Mouse (Mus musculus) cerebellum, adult 9-10 months (tissue): ENCODE results near the gene Megf8.

Experiments used
- DNase-seq: peaks from one replicate; pipeline ENCODE4 v3.0.0; 2022

Megf8 gene

GRCm38 (mm10) chr7:25348861-25349260, 31.9 kb downstream of the Megf8 start:
- DNase-seq, result no peak

DNA sequence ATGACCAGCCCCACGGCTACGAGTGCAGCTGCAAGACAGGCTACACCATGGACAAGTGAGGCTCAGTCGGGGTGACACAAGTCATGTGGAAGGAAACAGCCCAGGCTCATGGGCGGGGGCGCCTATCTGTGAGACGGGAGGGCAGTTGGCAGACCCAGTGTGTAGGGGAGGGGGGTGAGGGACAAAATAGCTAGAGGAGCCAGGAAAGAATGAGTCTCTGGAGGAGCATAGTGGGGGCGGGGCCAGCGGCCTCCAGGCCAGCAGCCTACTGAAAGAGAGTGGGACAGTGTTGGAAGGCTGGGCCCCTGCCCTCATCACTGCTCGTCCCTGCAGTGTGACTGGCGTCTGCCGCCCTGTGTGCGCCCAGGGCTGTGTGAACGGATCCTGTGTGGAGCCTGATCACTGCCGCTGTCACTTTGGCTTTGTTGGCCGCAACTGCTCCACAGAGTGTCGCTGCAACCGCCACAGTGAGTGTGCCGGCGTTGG, 41.8 kb downstream of the Megf8 start:
- no peak for DNase-seq

DNA sequence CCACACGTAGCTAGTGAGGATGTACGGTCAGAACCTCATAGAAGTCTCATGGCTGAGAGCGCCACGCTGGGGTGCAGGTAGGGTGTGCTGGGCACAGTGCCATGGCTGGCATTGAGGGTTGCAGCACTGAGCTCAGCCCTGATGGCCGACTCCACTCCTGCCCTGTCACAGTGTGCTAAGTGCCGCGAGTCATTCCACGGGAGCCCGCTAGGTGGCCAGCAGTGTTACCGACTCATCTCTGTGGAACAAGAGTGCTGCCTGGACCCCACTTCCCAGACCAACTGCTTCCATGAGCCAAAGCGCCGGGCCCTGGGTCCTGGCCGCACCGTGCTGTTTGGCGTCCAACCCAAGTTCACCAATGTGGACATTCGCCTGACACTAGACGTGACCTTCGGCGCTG, 46.2 kb downstream of the Megf8 start:
- DNase-seq, result peak; percentile 85

GRCm38 (mm10) chr7:25363632-25364031, 46.7 kb downstream of the Megf8 start:
- DNase-seq, result peak; percentile 37

DNA sequence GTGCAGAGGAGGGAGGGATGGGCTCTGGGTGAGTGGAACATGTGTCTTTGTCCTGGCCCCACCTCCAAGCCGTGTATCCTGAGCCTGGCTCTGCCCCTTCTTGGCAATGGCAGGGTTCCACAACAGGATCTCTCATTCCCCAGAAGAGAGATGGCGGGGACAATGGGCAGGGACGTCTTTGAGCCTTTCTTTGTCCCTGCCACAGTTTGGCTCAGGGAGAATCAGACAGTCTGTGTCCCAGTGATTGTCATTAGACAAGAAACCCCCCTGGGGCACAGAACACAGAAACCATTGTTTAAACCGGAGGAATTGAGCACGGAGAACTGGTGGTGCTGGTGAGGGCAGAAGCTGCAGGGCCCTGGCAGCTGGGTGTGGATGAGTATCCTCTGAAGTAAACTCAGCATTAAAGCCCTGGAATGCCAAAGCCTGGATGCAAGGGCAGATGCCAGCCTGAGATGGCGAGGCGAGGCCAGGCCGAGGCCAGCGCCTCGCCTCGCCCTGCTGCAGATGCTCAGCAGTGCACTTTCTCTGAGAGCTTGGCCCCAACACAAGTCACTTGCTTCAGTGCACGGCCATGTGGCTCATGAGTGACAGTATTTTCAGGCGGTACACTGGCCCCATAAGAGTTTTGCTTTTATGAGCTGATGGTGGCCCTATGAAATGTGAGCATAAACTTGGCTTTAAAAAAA, 49.1 kb downstream of the Megf8 start:
- DNase-seq, result peak; percentile 31

DNA sequence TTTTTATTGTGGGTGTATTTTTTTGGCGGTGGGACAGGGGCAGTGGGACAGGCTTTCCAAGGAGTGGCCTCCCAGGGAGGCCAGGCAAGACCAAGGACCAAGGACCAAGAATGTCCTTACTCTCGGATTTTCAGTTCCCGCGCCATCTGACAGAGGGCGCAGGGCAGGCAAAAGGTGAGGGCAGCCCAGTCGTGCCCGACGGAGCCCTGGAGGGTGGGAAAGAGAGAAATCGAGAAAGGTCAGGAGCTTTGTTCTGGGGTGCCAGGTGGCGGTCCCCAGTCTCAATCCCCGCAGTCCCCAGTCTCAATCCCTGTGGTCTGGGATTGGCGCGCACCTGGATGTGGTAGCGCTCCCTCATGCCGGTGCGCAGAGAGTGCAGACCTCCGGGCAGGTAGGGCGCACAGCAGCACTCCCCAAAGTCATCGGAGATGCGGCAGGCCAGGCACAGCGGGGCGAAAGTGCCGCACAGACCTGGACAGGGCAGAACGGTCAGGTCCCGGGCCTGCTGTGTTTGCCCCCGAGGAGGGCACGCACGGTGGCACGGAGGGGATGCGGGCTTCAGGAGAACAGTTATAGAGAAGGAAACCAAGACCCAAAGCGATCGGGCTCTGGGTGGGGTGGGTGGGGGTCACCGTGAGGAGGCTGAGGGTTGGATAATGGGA, 50.8 kb downstream of the Megf8 start:
- peak; percentile 58 for DNase-seq

DNA sequence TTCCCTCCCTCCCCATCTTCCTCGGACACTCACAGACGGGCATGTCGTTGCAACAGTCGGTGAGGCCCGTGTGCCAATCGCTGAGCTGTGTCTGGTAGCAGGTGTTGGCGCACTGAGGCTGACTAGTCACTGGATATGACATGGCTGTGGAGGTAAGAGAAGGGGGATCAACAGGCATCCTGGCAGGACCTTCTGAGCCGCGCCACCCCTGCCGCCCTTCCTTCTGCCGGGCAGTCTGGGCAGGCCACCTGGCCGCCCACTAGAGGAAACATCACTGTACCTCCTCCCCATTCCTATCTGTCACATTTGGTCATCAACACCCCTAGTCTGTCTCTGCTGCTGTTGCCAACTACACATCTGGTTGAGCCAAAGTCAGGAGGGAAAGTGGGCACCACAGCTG, 51.4 kb downstream of the Megf8 start:
- peak; percentile 77 for DNase-seq

GRCm38 (mm10) chr7:25369058-25369749, 52.2 kb downstream of the Megf8 start, which contains the start of gene Cnfn:
TSS of gene Cnfn (minus strand) at chr7:25369724.
- peak; percentile 62 for DNase-seq

DNA sequence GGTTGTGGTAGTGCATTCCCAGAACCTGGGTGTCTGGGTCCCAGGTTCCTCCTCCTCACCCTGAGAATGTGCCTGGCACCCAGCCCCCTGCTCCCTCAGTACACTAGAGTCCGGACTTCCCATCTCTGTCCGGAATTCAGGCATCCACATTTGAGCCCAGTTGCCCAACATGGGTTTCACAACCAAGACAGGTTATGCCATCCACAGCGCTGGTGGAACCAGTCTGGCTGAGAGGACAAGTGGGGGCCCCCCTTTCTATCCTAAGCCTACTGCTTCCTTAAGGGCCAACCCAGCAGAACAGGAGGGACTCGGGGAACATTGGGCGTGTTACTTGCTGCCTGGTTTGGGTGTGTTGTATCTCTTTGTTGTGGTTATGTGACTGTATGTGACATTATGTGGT, 55.5 kb downstream of the Megf8 start:
- no peak for DNase-seq

GRCm38 (mm10) chr7:25376556-25376955, 59.6 kb downstream of the Megf8 start:
- DNase-seq, result peak; percentile 97

DNA sequence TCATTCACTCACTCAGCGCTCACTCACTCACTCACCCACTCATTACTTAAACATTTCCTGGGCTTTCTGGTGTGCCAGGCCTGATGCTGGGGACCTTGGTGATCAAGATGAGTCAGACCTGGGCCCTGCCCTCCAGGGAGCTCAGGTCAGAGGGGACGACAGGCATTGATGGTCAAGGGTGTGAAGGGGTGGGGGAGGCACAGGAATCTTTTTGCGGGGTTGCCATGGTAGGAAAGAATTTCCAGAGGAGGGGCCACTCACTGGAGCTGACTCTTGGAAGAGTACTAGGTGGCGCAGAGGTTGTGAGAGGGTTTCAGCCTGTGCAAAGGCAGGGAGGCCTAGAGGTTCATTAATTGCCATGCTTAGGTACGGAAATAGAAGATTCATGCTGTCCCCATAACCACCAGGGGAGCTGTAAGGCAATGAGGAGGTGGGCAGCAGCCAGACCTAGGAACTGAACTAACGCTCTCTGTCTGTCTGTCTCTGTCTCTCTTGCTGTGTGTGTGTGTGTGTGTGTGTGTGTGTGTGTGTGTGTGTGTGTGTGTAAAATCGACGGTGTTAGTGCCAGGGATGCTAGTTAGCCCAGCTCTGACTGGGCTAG, 60.2 kb downstream of the Megf8 start:
- DNase-seq, result no peak

- no peak for DNase-seq
Measured at GRCm38 (mm10) chr7:25378181-25379100, 61.5 kb downstream of the Megf8 start.

- DNase-seq, result peak; percentile 71
Measured at GRCm38 (mm10) chr7:25379551-25380351, 62.8 kb downstream of the Megf8 start.

DNA sequence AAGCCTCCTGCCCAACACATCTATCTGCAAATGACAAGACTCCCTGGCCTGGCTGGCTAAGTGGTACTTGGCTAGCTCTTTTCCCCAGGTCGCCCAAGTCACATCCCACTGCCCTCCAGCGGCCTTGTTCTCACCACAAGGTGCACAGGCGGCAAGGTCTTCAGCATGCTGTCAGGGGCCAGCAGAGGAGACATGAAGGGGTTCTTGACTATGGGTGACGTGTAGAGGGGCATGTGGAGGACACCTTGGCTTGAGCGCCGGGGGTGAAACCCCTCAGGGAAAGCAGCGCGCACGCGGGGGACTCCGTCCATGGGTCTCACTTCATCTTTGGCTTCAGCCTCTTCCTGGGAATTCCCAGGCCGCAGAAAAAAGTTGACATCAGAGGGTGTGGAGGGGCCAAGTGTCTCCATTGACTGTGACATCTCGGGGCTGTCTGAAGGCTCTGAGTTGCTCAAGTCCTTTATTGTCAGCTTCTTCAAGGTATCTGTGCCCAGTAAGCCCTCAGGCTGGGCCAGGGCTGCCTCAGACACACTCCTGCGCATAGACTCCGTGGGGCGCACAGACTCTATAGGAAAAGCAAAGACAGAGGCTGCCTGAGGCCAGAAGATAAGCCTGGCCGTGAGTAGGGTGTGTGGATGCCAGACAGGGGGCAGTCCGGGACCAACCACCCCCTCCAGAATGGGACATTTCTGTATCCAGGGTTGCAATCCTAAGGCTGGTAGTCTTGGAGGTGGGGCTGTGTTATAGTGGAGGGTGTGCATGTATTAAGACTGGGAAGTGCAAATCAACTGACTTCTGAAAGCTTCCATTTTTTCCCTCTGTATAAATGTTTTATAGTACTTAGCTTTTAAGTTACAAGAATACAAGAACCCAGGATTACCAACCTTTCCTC, 63.7 kb downstream of the Megf8 start:
- DNase-seq, result peak; percentile 44

GRCm38 (mm10) chr7:25381284-25381680, 64.3 kb downstream of the Megf8 start:
- no peak for DNase-seq

GRCm38 (mm10) chr7:25382541-25382940, 65.6 kb downstream of the Megf8 start:
- DNase-seq, result no peak

DNA sequence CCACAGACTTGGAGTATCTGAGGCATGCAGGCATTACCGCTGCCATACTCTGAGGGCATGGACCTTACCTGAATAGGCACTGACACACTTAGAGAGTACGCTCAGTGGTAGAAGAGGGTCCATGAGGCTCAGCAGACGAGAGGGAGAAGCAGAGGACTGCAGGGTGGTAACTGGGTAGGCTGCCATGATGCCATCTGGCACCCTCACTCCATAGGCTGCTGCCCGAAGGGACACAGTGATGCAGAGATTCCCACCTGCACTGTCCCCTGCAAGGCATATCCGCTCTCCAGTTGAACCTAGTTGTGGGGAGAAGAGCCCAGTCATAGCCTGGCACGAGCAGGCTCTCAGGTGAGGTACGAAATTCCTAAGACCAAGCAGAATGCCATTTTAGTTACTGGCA, 66.4 kb downstream of the Megf8 start:
- no peak for DNase-seq

DNA sequence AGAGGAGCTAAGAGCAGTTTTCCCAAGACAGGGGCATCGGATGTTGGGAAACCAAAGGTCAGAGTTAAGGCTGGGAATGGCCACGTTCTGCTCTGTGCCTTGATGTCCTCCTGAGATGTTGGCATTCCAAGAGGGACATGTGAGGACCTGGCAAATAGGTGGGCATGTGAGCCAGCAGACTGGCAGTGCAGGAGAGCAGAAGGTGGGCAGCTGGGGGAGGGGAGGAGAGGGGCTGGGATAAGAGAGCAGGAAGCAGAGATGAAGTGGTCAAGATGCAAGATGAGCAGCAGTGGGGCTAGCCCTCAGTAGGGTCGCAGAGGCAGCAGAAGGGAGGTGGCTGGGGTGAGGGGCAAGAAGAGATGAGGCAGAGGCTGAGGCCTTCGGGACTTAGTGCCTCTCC, 66.9 kb downstream of the Megf8 start:
- DNase-seq, result no peak

GRCm38 (mm10) chr7:25384318-25384717, 67.4 kb downstream of the Megf8 start:
- DNase-seq, result no peak

DNA sequence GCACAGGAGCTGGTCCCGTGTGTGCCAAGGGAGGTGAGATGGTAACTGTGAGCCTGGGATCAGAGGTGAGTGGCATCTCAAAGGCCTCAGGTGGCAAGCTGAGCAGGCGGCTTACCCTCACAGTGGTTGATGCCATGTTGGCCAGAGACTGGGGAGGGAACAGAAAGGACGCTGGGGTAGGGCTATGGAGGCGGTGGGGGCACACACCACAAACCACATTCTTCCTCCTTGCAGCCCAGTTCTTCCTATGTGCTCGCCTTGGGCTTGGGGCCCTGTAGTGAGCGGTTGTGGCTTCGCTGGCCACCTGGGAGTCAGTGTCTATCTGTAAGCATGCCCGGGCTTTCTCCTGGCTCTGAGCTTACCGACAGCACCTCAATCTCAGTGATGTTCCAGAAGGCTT, 67.9 kb downstream of the Megf8 start:
- no peak for DNase-seq
